Mouse (Mus musculus) C2C12 (cell line): ENCODE results near the gene Papss1.

Experiments used
- CEBPB ChIP-seq: IDR thresholded peaks from one replicate; pipeline ENCODE4 v1.6.1; 2011; ENCODE audit warnings: low read depth, mild to moderate bottlenecking, control low read depth, moderate library complexity
- CTCF ChIP-seq: IDR thresholded peaks from one replicate; pipeline ENCODE4 v1.5.1; 2011; ENCODE audit not compliant: control insufficient read depth, insufficient read depth, insufficient read length
- FOSL1 ChIP-seq: IDR thresholded peaks from one replicate; pipeline ENCODE4 v1.8.0; 2011; ENCODE audit warnings: mild to moderate bottlenecking, low read length; ENCODE audit not compliant: poor library complexity, insufficient read depth, severe bottlenecking
- MAX ChIP-seq: IDR thresholded peaks from one replicate; pipeline ENCODE4 v1.6.1; 2011; ENCODE audit warnings: mild to moderate bottlenecking, control low read depth
- MYOD1 ChIP-seq: IDR thresholded peaks from one replicate; pipeline ENCODE4 v1.6.1; 2011; ENCODE audit warnings: low read depth; ENCODE audit not compliant: control insufficient read depth, insufficient read length
- MYOG ChIP-seq: IDR thresholded peaks from one replicate; pipeline ENCODE4 v1.6.1; 2011; ENCODE audit not compliant: control insufficient read depth, insufficient read length; ENCODE audit errors: extremely low read depth
- USF1 ChIP-seq: IDR thresholded peaks from one replicate; pipeline ENCODE4 v1.6.1; 2011; ENCODE audit warnings: low read depth, mild to moderate bottlenecking, control low read depth, moderate library complexity

DNA sequence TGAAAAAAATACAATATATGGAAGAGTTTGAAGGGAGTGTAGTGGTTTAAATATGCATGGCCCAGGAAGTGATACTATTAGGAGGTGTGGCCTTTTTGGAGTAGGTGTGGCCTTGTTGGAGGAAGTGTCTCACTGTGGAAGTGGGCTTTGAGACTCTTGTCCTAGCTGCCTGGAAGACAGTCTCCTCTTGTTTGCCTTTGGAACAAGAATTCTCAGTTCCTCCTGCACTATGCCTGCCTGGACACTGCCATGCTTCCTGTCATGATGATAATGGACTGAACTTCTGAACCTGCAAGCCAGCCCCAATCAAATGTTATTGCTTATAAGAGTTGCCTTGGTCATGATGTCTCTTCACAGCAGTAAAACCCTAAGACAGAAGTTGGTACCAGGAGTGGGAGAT is 8.8 kb upstream of the Papss1 start:
- TF ChIP-seq CTCF = no peak
- TF ChIP-seq USF1 = no peak
- no peak for TF ChIP-seq MAX
- TF ChIP-seq CEBPB = no peak
- no peak for TF ChIP-seq MYOG
- TF ChIP-seq MYOD1 = no peak
- TF ChIP-seq FOSL1 = no peak
